Mouse (Mus musculus) CD4-positive naive resting alpha-beta T cell, adult 57 days (primary cell): Measurements from ENCODE around the gene Tbc1d13. TPM values are rescaled to one million over a fixed set of nuclear protein-coding genes. Genes with fewer than 3 reads are reported as not detected.

ENCODE experiments used
- total RNA-seq: library from RNA; stranded (reverse); gene quantifications from one replicate; pipeline ENCODE4 v1.2.4, GENCODE M21; 2023

Tbc1d13 gene
- 34.4 TPM for total RNA-seq

DNA sequence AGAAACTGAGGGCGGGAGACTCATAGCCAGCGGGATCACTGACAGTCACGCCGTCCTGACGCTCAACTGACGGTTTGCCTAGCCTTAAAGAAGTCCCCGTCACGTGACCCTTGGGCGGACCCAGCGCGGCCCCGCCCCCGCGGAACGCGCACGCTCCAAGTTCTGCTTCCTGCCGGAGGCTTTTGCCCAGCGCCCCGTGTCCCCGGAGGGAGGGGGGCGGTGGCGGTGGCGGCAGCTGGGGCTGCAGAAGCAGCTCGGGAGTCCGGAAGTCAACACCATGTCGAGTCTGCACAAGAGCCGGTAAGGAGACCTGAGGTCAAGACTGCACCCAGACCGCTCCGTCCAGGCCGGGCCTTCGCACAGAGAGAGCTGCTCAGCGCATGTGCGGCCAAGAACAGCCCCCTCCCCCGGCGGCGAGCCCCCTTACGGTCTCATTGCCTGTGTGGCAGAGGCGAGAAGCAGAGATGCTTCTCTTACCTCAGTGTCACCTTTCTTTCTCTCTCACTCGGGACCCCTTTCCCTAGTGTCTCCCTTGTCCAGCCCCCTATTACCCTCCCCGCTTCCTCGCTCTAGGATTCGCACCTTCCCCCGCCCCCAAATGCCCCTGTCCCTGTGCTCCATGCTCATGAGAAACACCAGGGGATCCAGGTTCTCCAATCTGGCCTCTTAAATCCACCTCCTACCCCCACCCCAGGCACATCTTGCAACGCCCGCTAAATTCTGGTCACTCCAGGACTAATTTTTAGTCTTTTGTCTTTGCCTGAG lies at the start of gene Tbc1d13:
Gene Tbc1d13 (plus strand): TSS at position 134 of the 765 bp plus-strand sequence.

DNA sequence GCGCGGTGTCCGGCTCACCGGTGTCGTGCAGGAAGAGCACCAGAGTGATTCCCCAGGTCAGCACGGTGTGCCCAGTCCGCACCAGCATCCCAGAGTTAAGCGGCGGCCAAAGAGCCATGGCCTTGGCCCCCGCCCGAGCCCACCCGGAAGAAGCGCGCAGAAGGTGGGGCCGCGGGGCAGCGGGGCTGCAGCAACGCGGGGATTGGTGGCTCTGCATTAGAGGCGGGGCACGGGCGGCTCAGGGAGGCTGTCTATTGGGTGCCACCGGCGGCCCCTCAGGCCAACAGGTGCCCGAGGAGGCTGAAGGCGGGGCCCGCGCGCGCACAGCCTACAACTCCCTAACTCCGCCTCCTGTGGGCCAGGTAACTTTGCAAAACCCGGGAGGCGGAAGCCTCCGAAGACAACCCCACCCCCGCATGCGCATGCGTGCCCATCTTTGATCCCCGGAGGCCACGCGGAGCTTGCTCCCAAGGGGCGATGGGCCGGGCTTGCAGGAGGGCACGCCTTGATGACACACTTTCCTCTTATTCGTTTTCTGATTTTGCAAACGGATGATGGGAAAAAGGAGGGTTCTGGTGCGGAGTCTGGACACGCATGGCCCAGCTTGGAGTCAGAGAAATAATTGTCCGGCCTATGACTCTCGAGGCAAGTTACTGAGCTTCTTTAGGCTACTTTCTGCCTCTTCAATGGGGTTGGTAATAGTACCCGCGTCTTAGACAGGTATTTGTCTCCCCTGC lies 39.9 kb upstream of the Tbc1d13 start, which contains the start of gene Zdhhc12:
Gene Zdhhc12 (minus strand): TSS at position 178 of the 737 bp plus-strand sequence.

DNA sequence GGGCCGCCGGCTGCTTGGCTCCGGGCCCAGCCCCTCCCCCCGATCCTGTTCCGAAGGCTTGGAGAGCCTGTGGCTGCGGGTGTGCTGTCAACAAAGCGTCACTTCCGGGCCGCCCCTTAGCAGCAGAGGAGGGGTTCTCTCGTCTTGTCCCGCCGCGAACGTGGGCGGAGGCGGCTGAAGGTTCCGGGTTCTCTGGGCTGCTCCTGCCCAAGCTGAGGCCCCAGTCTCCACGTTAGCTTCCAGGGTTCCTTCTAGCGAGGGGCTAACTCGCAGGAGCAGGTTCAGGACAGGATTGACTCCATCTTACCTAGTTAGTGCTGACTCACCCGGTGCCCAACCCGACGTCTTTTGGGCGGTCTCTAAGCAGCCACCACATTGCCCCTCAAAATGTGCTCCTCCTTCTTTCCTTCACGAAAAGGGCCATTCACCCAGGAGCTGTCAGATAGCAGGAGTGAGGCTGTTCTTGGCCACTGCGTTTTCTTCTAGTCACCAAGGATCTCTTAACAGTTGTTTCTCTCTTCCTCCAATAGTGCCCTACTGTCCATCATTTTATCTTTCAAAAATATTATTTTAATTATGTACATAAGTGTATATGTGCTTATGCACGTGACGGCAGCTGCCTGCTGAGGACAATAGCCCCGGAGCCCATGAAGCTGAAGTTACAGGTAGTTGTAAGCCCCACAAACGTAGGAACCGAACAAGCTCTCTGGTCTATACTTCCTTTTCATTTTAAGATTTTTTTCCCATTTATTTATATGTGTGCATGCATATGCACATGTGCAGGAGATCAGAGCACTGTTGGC lies 8.9 kb upstream of the Tbc1d13 start, which contains the start of gene Zer1:
Gene Zer1 (minus strand): TSS at position 114 of the 803 bp plus-strand sequence.

DNA sequence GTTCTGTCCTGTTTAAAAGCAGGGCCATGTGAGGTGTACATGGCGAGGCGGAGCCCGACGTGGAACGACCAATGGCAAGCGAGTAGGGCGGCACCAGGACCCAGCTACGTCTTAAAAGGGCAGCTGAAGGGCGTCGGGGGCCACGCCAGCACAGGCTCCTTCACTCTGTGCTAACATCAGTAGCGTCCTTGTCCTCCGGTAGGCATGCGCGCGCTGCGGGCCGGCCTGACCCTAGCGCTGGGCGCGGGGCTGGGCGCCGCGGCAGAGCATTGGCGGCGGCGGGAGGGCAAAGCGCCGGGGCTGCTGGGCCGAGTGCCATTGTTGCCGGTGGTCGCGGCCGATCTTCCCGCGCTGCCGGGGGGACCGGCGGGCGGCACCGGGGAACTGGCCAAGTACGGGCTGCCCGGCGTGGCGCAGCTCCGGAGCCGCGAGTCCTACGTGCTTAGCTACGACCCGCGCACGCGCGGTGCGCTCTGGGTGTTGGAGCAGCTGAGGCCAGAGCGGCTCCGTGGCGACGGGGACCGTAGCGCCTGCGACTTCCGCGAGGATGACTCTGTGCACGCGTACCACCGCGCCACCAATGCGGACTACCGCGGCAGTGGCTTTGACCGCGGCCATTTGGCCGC lies 37.9 kb downstream of the Tbc1d13 start, which contains the start of gene Endog:
Gene Endog (plus strand): TSS at position 123 of the 626 bp plus-strand sequence.

DNA sequence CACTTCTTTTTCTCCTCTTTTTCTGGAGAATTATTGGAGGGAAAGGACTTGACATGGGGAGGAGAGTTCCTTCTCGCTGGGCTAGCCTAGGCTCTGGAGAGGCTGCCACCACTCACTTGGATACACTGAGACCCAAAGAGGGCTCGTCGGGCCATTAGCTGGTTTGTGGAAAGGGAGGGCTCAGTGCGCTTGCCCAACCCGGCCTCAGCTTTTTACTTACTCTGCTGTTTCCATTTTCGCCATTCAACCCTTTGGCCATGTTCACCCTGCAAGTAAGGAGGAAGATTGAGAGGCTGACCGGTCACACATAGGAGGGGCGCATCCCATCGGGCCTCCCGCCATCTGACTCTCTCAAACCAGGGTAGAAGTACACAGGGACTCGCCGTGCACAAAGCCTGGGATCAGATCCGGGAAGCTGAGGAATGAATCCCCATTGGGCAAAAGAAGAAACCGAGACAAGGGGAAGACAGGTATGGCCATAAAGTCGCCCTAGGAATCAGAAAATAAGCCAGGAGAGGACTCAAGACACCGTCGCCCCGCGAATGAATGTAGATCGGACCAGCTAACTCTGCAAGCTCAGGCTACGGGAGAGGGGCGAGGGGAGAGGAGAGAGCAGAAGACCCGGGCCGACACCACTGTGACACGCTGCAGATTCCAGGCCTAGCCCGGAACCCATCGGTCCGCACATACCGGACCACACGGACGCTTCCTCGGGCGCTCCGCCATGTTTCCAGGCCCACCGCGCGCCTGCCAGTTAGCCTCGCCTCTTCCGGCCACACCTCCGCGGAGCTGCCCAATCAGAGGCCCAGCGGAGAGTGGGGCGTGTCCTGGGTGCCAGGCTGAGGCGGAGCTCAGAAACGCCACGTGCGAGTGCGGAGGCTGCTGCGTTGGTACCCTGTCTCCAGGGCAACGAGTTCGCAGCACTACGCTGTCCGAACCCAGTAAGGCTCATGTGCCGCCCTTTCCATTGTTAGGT lies 44.4 kb downstream of the Tbc1d13 start, which contains the start of gene Spout1:
Gene Spout1 (minus strand): TSS at position 760 of the 976 bp plus-strand sequence.

Other genes with a start within 250 kb of the Tbc1d13 start
- 78.7 TPM for gene Odf2, start 244.5 kb upstream of the Tbc1d13 start, total RNA-seq
- 60.2 TPM for gene Gle1, start 198.3 kb upstream of the Tbc1d13 start, total RNA-seq
- 311 TPM for gene Sptan1, start 168.2 kb upstream of the Tbc1d13 start, total RNA-seq
- gene Wdr34, start 84.9 kb upstream of the Tbc1d13 start, total RNA-seq, result 0.33 TPM
- gene Set, start 76.4 kb upstream of the Tbc1d13 start, total RNA-seq, result 229 TPM
- 1.5 TPM for gene Pkn3, start 56.1 kb upstream of the Tbc1d13 start, total RNA-seq
- gene Zdhhc12, start 40.1 kb upstream of the Tbc1d13 start, total RNA-seq, result 15.4 TPM
- gene Zer1, start 9.2 kb upstream of the Tbc1d13 start, total RNA-seq, result 81.1 TPM
- gene Endog, start 37.7 kb downstream of the Tbc1d13 start, total RNA-seq, result 17.1 TPM
- 18.8 TPM for gene Spout1, start 44.7 kb downstream of the Tbc1d13 start, total RNA-seq
- 12.3 TPM for gene Kyat1, start 72.1 kb downstream of the Tbc1d13 start, total RNA-seq
- gene Lrrc8a, start 104.0 kb downstream of the Tbc1d13 start, total RNA-seq, result 68.0 TPM
- 7.8 TPM for gene Gm28035, start 106.8 kb downstream of the Tbc1d13 start, total RNA-seq
- 16.5 TPM for gene Phyhd1, start 132.5 kb downstream of the Tbc1d13 start, total RNA-seq
- not detected for gene Gm28038, start 147.3 kb downstream of the Tbc1d13 start, total RNA-seq
- gene Dolk, start 152.6 kb downstream of the Tbc1d13 start, total RNA-seq, result 11.0 TPM
- gene Nup188, start 152.7 kb downstream of the Tbc1d13 start, total RNA-seq, result 55.5 TPM
- gene Sh3glb2, start 225.6 kb downstream of the Tbc1d13 start, total RNA-seq, result 90.2 TPM
- 20.2 TPM for gene Miga2, start 230.5 kb downstream of the Tbc1d13 start, total RNA-seq